Mouse (Mus musculus): Measurements from ENCODE around the gene Tex35. TPM values are rescaled to one million over a fixed set of nuclear protein-coding genes. Genes with fewer than 3 reads are reported as not detected.

Tex35 gene
- polyA plus RNA-seq, 1 experiment = 335 TPM

DNA sequence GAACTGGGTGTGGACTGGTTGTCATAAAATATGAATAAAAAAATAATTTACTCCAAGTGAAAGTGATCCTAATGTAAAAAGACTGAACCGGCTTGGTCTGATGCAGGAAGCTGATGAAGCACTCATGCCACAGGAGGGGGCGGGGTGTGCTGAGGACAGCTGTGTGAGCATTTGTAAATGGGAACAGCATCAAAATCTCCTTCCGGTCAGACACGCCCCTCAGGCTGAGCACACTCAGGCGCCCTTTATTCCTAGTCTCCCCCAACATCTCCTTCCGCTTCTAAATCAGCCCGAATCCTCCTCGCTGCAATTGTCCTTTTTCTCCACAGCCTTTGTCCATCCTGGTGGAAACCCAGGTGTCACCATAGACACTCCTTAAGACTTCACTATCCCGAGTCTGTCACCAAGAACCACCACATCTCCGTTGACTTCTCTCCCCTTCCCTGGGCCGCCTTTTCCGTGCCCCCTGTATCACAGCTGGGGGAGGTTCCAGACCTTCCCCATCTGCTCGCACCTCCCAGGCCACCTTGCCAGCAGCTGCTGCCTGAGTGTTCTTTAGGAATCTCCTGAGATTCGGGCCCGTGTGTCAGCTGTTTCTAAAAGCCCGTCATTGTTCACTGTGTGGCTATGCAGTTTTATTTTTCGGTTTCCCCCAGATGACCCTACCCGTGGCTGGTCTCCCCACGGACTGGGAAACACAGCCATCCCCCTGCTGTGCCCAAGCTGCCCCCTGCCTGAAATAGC is 7.2 kb downstream of the Tex35 start:
- TF ChIP-seq POLR2A (IDR thresholded peaks at IDR 0.05; ENCODE audit: control insufficient read depth, low read depth, low read length) (no peak), CTCF (IDR thresholded peaks at IDR 0.05; ENCODE audit: control insufficient read depth, insufficient read depth, insufficient replicate concordance, low read depth, low read length) (no peak)
- Histone ChIP-seq H3K4me1 (ENCODE audit: control insufficient read depth, insufficient read depth, low read length) (peaks cover 6% of the 10 kb centered on the region), H3K27me3 (ENCODE audit: control insufficient read depth, insufficient read depth, low read length) (no peaks in the 10 kb centered on the region), H3K36me3 (ENCODE audit: control insufficient read depth, insufficient read depth, low read length) (no peaks in the 10 kb centered on the region), H3K27ac (ENCODE audit: control insufficient read depth, insufficient read depth, low read depth, low read length) (no peak overlapping the region), H3K4me3 (ENCODE audit: control insufficient read depth, low read depth, low read length) (peak overlapping the region; percentile 3)

DNA sequence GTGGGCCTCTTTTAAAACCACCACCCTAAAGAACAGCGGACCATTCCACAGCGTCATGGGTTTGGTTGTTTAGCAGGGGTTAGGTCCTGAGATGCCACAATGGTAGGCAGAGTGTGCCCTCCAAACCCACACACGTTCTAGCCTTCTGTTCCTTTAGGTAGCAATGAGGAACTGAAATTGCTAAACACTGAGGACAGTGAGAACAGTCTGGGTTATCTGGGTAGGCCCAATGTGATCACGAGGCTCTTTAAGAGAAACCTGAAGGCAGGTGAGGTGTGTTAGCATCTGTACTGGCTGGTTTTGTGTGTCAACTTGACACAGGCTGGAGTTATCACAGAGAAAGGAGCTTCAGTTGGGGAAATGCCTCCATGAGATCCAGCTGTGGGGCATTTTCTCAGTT is 12.9 kb downstream of the Tex35 start:
- no peak for TF ChIP-seq CTCF (IDR thresholded peaks at IDR 0.05; ENCODE audit: control insufficient read depth, insufficient read depth, insufficient replicate concordance, low read depth, low read length)
- TF ChIP-seq POLR2A (IDR thresholded peaks at IDR 0.05; ENCODE audit: control insufficient read depth, low read depth, low read length) = no peak
- H3K27me3 ChIP-seq (ENCODE audit: control insufficient read depth, insufficient read depth, low read length) = no peaks in the 10 kb centered on the region
- H3K4me3 ChIP-seq (ENCODE audit: control insufficient read depth, low read depth, low read length) = no peak overlapping the region
- H3K27ac ChIP-seq (ENCODE audit: control insufficient read depth, insufficient read depth, low read depth, low read length) = no peak overlapping the region
- no peaks in the 10 kb centered on the region for H3K36me3 ChIP-seq (ENCODE audit: control insufficient read depth, insufficient read depth, low read length)
- no peaks in the 10 kb centered on the region for H3K4me1 ChIP-seq (ENCODE audit: control insufficient read depth, insufficient read depth, low read length)

DNA sequence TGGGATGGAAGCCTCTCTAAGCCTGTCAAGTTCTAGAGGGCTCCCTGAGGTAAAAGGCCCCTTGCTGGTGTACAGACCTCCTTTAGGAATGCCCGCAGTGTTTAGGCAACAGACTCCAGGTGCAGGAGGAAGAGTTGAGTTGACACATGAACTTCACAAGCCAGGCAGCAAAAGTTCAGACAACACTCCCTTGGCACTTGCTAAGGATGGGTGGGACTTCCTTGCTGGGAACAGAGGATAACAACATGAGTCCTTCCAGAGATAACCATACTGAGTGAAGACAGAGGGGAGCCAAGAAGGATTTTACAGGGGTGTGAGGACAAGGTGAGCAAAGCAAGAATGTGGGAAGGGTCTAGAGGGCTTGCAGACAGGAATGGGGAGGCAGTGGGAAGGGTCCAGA is 15.9 kb downstream of the Tex35 start:
- no peaks in the 10 kb centered on the region for H3K36me3 ChIP-seq (ENCODE audit: control insufficient read depth, insufficient read depth, low read length)
- H3K27me3 ChIP-seq (ENCODE audit: control insufficient read depth, insufficient read depth, low read length) = no peaks in the 10 kb centered on the region
- H3K4me3 ChIP-seq (ENCODE audit: control insufficient read depth, low read depth, low read length) = no peak overlapping the region
- no peak overlapping the region for H3K27ac ChIP-seq (ENCODE audit: control insufficient read depth, insufficient read depth, low read depth, low read length)
- TF ChIP-seq CTCF (IDR thresholded peaks at IDR 0.05; ENCODE audit: control insufficient read depth, insufficient read depth, insufficient replicate concordance, low read depth, low read length) (no peak), POLR2A (IDR thresholded peaks at IDR 0.05; ENCODE audit: control insufficient read depth, low read depth, low read length) (no peak)
- H3K4me1 ChIP-seq (ENCODE audit: control insufficient read depth, insufficient read depth, low read length) = no peaks in the 10 kb centered on the region

DNA sequence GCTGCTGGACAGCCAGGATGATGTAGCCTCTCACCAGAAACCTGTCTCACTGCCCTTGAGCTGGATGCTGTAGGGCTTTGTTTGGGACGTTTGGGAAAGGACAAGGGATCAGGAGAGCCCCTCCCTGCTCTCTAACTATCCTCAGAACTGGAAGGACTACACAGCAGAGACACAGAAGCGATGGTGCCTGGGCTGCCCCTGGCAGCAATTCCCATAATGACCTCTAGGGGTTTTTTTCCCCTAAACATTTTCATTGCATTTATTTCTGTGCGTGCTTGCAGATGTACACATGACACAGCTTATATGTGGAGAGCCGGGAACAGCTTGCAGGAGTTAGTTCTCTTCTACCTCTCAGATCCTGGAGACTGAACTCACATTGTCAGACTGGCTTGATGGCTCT is 16.3 kb downstream of the Tex35 start:
- Histone ChIP-seq H3K36me3 (ENCODE audit: control insufficient read depth, insufficient read depth, low read length) (no peaks in the 10 kb centered on the region), H3K27ac (ENCODE audit: control insufficient read depth, insufficient read depth, low read depth, low read length) (no peak overlapping the region), H3K4me3 (ENCODE audit: control insufficient read depth, low read depth, low read length) (no peak overlapping the region), H3K4me1 (ENCODE audit: control insufficient read depth, insufficient read depth, low read length) (no peaks in the 10 kb centered on the region), H3K27me3 (ENCODE audit: control insufficient read depth, insufficient read depth, low read length) (no peaks in the 10 kb centered on the region)
- TF ChIP-seq POLR2A (IDR thresholded peaks at IDR 0.05; ENCODE audit: control insufficient read depth, low read depth, low read length) (no peak), CTCF (IDR thresholded peaks at IDR 0.05; ENCODE audit: control insufficient read depth, insufficient read depth, insufficient replicate concordance, low read depth, low read length) (no peak)

DNA sequence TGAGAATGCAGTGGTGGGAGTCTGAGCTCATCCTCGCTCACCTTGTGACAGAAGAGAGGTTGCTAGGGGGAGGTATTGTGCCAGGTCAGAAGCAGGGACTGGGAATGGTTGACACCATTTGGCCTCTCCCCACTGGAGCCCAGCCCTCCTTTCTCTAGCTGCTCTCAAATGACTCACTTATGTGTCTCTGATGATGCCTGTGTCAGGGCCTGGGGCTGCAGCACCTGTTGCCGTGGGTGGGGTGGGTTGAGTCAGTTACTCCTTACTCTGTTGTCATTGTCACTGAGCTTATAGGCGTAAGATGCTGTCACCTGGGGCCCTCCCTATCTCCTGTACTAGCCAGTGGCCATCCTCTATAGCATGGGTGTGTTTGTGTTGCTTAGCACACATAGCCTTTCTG is 17.6 kb downstream of the Tex35 start:
- TF ChIP-seq CTCF (IDR thresholded peaks at IDR 0.05; ENCODE audit: control insufficient read depth, insufficient read depth, insufficient replicate concordance, low read depth, low read length) (no peak), POLR2A (IDR thresholded peaks at IDR 0.05; ENCODE audit: control insufficient read depth, low read depth, low read length) (no peak)
- no peak overlapping the region for H3K27ac ChIP-seq (ENCODE audit: control insufficient read depth, insufficient read depth, low read depth, low read length)
- no peaks in the 10 kb centered on the region for H3K27me3 ChIP-seq (ENCODE audit: control insufficient read depth, insufficient read depth, low read length)
- no peak overlapping the region for H3K4me3 ChIP-seq (ENCODE audit: control insufficient read depth, low read depth, low read length)
- no peaks in the 10 kb centered on the region for H3K36me3 ChIP-seq (ENCODE audit: control insufficient read depth, insufficient read depth, low read length)
- H3K4me1 ChIP-seq (ENCODE audit: control insufficient read depth, insufficient read depth, low read length) = peaks cover 8% of the 10 kb centered on the region

DNA sequence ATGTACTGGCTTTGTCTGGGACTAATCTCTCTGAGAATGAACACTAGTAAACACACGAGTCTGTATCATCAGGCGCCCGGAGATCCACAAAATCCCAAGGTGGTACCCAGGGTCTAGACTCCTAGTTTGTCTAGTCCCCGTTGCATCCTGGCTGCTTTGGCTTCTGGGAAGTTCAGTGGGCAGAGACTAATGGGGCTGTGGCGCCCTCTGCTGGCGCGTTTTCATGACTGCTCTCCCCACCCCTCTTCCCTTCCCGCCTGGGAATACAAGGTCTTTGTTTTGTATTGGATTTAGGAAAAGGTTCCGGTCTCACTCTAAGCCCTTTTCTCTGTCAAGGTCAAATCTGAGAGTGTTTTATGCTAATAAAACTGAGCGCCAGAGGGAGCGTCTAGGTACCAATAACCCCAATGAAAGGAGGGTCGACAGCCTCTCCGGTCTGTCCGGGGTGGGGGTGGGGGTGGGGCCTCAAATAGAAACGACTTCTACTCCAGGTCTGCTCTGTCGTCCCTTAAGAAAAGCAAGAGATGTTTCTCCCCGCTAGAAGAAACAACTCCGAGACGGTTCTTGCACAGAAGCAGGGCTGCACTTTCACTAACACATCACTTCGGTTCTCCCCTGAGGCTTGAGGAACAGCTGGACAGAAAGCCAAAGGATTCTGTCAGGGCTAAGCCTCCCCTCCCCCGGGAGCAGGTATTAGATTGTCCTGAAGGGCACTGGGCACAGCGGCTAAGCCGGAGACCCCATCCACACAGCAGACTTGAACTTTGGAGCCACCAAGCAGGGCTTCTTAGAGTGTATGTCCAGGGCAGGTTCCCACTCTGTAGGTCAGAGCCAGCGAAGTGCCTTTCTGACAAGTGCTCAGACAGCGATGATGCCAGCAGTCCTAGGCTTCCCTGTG is 22.1 kb downstream of the Tex35 start:
- peaks cover 10% of the 10 kb centered on the region for H3K4me1 ChIP-seq (ENCODE audit: control insufficient read depth, insufficient read depth, low read length)
- no peaks in the 10 kb centered on the region for H3K27me3 ChIP-seq (ENCODE audit: control insufficient read depth, insufficient read depth, low read length)
- peak; percentile 90 for TF ChIP-seq CTCF (IDR thresholded peaks at IDR 0.05; ENCODE audit: control insufficient read depth, insufficient read depth, insufficient replicate concordance, low read depth, low read length)
- no peak for TF ChIP-seq POLR2A (IDR thresholded peaks at IDR 0.05; ENCODE audit: control insufficient read depth, low read depth, low read length)
- peak overlapping the region; percentile 51 for H3K4me3 ChIP-seq (ENCODE audit: control insufficient read depth, low read depth, low read length)
- H3K36me3 ChIP-seq (ENCODE audit: control insufficient read depth, insufficient read depth, low read length) = no peaks in the 10 kb centered on the region
- H3K27ac ChIP-seq (ENCODE audit: control insufficient read depth, insufficient read depth, low read depth, low read length) = no peak overlapping the region

DNA sequence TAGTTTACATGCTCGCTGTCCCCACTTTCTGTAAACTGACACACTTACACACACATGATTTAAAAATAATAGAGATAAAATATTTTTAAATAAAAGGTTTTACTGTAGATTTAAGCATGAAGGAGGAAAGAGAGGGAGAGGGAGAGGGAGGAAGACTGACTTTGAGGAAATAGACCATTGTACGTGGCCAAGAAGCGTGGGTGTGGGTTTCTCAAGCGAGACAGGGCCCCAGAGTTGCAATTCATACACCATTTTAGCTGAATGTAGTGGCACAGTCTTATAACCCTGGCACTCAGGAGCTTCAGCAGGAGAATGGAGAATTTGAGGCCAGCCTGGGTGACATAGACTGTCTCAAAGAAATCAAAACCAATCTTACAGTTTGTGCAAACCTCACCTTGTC is 25.5 kb downstream of the Tex35 start:
- no peak overlapping the region for H3K4me3 ChIP-seq (ENCODE audit: control insufficient read depth, low read depth, low read length)
- no peak overlapping the region for H3K27ac ChIP-seq (ENCODE audit: control insufficient read depth, insufficient read depth, low read depth, low read length)
- H3K27me3 ChIP-seq (ENCODE audit: control insufficient read depth, insufficient read depth, low read length) = no peaks in the 10 kb centered on the region
- TF ChIP-seq POLR2A (IDR thresholded peaks at IDR 0.05; ENCODE audit: control insufficient read depth, low read depth, low read length) = no peak
- no peak for TF ChIP-seq CTCF (IDR thresholded peaks at IDR 0.05; ENCODE audit: control insufficient read depth, insufficient read depth, insufficient replicate concordance, low read depth, low read length)
- no peaks in the 10 kb centered on the region for H3K36me3 ChIP-seq (ENCODE audit: control insufficient read depth, insufficient read depth, low read length)
- H3K4me1 ChIP-seq (ENCODE audit: control insufficient read depth, insufficient read depth, low read length) = peaks cover 12% of the 10 kb centered on the region
